Mouse (Mus musculus): ENCODE results near the gene Gp9.

The Gp9 gene

DNA sequence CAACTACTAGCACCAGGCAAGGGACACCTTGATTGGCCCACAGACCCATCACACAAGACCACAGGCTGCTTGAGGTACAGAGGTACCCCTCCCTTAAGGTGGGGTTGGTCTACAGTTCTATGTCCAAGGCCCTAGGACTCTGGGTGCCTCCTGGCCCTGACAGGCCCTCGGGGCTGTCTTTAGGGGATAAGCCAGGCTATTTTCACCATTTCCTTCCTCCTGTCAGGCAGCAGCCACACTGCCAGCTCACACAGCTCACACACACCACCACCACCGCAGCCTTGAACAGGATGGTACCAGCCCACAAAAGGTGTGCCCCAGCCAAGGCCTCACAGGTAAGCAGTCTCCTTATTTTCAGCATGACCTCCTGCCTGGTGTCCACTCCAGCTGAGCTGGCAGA lies at the start of gene Gp9:
Gene Gp9, plus strand, starts transcription at position 231 of the 400 bp plus-strand sequence.
- no peak for DNase-seq

- no peak for DNase-seq
Observed at GRCm38 (mm10) chr6:87728102-87728501, 49.8 kb upstream of the Gp9 start.

DNA sequence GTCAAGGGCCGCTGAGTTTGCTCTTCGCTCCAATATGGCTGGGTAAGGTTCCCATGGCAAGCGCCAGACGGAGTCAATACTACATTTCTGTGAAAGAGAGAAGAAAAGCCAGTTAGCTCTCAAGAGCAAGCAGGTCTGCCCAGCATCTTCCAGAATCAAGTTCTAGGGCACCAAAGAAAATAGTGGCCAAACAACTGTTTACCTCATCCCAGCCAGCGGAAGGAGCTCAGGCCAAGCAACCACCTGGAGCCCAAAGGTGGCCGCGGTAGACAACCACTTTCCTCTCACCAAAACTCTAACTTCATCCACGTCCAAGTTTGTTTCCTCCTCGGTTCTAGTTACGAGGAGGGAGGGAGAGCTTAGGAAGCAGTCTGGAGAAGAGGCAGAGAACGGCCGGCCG lies 47.7 kb upstream of the Gp9 start:
- DNase-seq = no peak

GRCm38 (mm10) chr6:87730591-87731462 lies 47.0 kb upstream of the Gp9 start, which contains the start of gene Efcc1:
Gene Efcc1 (plus strand): TSS chr6:87730869.
- peak; percentile 8 for DNase-seq

GRCm38 (mm10) chr6:87731463-87732095 lies 46.3 kb upstream of the Gp9 start:
- DNase-seq = no peak

- DNase-seq = no peak
Observed at GRCm38 (mm10) chr6:87732151-87733011, 45.5 kb upstream of the Gp9 start.

GRCm38 (mm10) chr6:87733131-87733930 lies 44.5 kb upstream of the Gp9 start:
- DNase-seq = no peak

DNA sequence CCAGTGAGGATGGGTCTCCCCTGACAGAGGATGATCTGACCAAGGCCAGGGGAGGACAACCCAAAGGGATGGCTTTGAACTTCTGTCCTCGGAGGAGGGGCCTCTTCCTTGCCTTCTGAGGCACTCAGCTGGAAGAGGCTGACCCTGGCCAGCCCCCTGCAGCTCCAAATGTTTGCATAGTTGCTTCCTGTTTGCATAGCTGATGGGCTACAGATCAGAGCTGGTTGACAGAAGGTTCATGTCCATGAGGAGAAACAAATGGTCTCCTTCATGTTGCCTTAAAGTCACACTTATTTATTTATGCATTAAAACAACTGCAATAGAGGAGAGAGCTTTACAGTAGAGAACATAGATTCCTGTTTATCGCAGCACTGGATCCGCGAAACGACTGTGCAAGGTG lies 43.7 kb upstream of the Gp9 start:
- DNase-seq = no peak

DNA sequence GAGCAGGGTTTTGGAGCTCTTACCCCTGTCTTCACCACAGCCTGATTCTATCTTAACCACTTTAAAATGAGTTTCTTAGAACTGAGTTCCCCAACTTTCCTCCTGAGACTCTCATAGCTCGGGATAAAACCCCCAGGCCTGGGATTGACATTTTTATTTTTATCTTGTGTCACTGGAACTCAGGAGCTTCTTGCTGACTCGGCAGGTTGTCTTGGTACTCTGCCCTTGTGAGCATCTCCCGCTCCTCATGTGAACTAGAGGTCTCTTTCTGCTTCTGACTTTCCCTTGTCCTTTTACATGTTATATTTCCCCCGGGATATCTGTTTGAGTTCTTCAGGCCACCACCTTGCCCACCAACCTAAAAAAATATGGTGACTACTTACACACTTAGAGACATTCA lies 40.9 kb upstream of the Gp9 start:
- DNase-seq = no peak

DNA sequence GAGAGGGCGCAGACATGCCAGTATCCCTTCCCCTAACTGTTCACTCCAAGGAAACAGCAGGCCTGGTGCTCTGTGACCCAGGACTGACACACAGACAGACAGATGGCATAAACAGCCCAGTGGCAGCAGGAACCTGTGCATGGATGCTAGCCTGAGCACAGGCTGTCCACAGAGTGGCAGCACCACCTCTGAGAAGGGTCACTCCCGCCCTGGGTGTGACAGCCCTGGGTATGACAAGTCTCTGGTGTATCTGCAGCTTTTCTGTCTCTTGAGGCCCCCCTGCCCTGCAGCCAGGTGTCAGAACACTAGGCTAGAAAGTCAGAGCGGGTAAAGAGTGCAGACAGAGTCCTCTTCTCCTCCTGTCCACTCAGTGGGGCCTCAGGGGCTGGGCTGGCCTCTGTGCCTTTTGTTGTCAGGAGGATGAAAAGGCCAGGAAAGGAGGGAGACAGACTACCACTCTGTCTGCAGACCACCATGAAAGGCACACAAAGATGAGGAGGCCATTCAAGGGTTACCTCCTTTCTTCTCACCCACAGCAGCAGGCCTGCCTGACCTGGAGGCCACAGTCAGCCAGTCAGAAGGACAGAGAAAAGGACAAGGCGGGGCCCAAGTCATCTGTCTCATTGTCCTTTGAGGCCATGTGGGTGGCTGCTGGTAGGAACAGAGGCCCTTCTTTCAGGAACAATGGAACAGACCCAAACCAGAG lies 39.8 kb upstream of the Gp9 start:
- DNase-seq = no peak

DNA sequence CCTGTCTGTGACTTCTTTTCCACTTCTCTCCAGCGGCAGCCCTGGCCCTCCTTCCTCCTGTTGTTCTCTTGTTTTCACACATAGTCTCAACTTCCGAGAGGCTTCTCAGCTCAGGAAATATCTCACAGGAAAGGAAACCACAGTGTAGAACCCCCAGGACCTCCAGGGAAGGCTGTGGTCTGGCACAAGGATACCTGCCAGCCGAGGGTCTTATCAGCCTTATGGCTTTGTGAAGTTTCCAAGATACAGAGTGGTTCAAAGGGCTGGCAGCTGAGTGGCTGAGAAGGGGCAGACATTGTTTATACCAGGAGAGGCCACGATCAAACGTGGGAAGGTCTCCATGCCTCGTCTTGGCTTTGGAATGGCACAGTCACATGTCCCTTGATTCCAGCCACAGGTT lies 38.0 kb upstream of the Gp9 start:
- no peak for DNase-seq

GRCm38 (mm10) chr6:87740496-87740895 lies 37.4 kb upstream of the Gp9 start:
- DNase-seq = no peak

GRCm38 (mm10) chr6:87741978-87742377 lies 35.9 kb upstream of the Gp9 start:
- no peak for DNase-seq

DNA sequence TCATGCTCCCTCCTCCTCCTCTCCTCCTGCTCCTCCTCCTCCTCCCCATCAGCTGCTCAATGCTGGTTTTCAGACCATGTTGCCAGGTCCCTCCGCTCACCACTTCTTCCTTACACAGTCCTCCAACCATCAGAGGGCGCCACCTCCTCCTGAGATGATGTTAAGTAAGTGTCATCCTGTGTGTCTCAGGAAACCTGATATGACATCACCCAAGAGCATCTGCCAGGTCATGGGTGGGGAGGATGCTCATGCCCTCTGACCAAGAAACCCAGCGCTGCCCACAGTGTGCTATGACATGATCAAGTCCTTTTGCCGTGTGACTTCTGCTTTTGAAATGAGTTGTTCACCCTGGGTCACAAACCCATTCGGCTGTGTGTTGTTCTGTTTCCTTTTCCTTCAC lies 35.1 kb upstream of the Gp9 start:
- DNase-seq = no peak

- DNase-seq = no peak
Observed at GRCm38 (mm10) chr6:87743281-87743680, 34.6 kb upstream of the Gp9 start.

DNA sequence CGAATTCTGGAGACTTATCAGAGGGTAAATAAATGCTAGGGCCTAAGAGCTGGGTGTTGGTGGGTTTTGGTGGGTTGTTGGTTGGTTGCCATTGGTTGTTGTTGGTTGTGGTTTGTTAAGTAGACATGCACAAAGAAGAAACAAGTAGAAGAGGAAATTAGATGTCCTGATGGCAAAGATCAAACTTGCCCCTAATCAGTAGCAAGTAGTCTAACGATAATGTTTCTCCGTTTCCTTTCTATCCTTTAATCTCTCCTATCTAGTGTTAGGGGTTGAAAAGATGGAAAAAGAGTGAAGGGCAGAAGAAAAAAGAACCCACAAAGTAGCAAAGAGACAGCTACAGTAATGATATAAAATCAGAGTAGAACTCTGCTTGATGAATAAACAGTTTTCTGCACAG lies 33.2 kb upstream of the Gp9 start:
- no peak for DNase-seq

DNA sequence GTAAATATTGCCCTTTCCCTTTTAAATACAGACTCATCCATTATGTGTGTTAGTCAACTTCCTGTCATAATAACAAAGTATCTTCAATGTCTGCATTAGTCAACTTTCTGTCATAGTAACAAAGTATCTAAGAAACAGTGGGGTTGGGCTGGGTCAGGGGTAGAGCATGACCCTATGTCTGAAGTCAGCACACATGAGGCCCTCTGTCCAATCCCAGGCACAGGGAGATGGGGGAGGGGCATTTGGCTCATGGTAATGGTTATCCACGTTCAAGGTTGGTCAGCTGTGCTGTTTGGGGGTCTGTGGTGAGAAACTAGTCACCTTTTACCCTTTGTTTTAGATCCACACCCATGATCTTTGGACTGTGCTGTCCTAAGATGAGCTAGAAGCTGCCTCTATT lies 32.6 kb upstream of the Gp9 start:
- no peak for DNase-seq

DNA sequence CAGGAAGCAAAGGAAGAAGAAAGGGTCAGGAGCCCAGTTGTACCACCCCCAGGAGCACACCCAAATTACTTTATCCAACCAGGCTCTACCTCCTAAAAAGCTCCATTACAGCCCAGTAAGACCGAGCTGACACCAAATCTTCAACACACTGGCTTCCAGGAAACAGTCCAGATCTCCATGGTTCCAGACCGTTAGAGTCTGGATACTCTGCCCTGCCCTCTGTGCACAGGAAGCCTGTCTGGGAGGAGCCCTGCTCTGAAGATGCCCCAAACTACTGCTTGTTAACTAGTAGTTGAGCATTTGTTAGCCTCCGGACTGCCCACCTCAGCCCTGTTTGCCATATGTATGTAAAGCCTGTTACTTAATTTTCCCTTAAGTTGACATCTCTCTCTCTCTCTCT lies 31.8 kb upstream of the Gp9 start:
- DNase-seq = no peak

DNA sequence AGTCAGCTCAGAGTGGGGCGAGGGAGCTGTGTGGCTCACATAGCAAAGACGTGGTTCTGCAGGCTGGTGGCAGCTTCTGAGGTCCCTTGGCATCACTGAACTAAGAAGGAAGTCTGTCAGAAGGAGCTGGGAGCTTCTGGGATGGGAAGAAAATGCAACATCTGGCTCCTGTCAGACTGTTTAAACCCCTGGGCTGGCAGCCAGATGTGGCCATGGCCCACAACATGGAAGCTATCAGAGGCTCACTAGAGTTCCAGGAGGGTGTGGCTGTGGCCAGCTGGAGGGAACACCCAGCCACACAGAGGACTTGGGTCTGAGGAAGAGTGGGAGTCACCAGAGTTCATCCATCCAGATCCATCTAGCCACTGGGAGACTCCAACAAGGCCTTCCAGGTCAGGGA lies 31.0 kb upstream of the Gp9 start:
- DNase-seq = no peak

DNA sequence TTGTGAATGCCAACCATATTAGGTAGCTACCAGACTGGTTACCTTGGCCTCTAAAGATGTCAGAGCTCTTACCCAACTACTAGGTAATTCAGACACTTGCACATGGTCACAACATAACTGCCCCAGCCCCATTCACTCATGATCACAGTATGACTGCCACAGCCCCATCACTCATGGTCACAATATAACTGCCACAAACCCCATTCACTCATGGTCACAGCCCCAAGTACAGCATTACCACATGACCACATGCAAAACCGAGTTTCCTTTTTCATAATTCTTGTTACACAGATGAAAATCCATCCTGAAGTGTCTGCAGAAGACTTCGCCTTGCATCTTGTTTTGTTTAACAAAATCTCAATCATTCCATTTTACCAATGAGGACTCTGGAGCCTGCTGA lies 29.8 kb upstream of the Gp9 start:
- DNase-seq = no peak

DNA sequence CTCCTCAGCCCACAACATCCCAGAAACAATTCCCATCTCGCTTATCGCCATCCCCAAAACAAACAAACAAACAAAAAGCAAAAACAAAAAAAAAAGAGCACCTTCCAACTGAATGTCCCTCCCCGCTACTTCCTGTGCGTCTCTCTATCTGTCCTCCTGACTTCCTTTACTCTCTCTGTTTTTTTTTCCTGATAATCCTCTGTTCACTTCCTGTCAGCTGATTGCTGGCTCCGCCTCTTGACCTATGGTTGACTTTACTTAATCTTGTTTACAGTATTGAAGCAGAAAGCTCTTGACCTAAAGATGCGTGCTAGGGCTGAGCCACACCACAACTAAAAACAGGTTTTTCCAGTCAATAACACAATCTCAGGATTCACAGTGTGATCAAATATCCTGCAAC lies 29.3 kb upstream of the Gp9 start:
- DNase-seq = no peak

All from cerebellum, adult 8-10 months (tissue).